Mouse (Mus musculus) neural tube, embryonic 10.5 days (tissue): Measurements from ENCODE around the gene Phlpp2.
A peak's percentile ranks its signal among the peaks of the same experiment; 100 is the strongest.

Source experiments
- DNase-seq: peaks from one replicate; pipeline ENCODE4 v3.0.0-alpha.2; 2017; ENCODE audit warnings: low spot score; ENCODE audit errors: extremely low spot score

Phlpp2 gene

DNA sequence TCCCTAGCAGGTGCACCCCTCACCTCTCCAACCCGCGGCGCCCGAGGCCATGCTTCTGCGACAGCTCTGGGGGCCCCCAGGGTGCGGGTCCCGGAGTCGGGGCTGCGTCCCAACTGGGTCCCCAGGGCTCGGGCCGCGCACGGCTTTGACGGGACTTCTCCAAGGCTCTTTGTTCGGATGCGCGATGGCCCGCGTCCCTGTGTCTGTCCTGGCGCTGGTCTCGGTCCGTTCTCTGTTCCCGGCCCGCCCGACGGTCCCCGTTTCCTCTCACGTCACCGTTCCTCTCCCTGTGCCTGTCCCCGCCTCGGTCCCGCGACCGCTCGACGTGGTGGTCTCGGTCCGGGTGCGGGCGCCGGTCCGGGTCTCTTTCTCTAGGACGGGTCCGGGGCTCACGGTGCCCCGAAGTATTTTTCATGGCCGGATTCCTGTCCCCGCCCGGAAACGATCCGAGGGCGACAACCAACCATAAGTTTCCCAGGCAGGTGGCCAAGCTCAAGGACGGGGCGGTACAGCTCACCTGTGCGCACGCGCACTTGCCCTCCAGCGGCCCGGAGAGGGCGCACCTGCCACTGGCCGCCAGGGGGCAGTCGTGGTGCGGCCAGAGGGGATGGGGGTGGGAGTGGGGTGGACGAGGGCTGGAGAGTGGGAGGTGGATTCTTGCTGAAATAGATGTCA is 93.5 kb downstream of the Phlpp2 start, which contains the start of gene Marveld3:
Marveld3 (minus strand) TSS at position 511 of the 675 bp plus-strand sequence.
- DNase-seq, result peak; percentile 62

DNA sequence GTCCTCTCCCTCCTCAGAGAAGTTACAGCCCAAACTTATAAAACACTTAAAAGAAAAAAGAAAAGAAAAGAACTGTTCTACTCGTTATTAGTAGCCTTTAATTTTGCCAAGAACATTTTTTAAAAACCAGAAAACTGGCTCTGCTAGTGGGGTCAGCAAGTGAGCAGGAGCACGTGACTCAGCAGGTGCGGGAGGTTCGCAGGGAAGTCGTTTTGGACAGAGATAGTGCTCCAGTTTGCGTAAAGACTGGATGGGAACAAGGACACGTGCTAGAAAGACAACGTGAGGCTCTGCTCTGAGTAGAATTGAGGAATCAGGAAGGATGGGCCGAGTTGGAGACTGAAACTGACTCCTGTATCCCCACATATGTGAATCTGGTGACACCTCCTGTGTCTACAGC is 94.6 kb downstream of the Phlpp2 start:
- no peak for DNase-seq

DNA sequence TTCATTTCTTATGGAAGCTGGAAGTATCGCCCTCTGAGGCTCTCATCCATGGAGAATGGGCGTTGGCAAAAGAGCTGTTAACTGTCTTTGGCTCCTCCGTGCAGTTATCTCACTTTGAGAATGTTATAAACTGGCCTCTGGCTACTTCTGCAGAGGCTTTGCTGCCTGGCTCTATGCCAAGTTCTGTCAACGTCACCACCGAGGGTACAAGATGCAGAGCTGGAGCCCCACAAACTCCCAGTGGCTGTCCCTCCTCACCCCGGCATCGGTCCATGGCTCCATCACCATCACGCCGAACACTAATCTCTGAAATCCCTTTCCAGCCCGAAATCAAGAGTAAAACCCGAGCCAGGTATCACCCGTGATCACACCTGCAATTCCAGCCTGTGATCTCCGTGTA is 95.1 kb downstream of the Phlpp2 start:
- DNase-seq, result no peak

DNA sequence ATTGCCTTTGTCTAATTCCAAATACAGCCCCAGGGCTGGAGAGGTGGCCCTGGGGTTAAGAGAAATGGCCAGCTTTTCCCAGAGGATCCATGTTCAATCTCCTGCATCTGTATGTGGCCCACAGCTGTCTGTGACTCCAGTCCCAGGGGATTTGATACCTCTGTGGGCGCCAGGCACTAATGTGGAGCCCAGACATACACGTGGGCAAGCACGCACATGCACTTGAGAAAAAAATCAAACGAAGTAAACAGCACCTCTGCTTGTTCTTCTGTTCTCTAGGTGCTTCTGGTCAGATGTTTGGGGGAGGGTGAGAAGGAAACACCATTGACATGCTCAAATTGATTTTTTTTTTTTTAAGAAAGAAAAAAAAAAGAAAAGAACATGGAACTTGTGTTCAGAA is 95.8 kb downstream of the Phlpp2 start:
- no peak for DNase-seq

DNA sequence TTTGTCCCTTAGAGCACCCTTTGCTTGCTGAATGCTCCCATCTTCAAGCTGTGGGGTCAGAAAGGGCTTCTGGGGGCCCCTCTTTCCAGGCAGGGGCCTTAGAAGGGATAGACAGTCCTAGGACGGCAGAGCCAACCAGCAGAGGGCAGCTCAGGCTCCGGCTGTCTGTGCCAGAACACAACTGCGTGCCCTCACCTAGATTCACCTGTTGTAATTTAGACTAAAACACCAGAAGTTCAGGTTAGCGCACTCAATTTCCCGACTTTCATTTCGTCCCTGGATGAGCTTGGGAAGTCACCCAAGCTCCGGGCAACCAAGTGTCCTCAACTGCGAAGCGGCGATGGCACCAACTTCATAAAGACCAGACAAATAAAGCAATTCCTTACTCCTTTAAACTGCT is 100.5 kb downstream of the Phlpp2 start:
- DNase-seq, result no peak

DNA sequence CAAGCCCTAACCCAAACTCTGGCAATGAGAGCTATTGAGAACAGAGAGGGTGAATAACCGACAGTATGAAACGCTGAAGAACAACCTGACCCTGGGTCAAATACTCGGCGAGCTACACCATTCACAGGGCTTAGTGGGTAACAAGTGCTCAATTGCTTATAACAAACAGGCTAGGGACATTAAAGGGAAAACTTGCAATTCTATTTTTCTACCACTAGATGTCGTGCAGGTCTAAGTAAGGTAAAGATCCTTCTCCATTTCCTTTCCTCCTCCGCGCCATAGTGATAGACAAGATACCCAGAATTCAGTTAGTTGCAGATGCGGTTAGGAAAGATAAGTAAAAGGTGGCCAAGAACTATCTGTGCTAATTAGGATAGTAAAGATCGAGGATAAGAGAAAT is 102.0 kb downstream of the Phlpp2 start:
- DNase-seq, result no peak

DNA sequence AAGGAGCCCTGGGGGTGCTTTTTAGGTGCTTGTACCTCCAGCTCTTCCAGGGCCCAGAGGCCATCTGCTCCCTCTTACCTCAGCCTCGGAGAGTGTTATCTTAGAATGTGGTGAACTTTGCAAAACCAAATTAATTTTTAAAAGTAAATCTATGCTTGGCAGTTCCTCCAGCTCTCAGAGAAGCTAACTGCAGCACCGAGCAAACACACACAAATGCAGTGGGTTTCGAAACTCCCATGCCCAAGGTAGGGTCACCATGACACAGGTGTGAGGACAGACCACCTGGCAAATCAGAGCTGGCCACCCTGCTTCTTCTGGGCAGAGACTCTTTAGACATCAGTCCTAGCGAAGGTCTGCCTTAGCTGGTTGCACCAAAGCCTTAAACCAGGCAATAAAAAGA is 104.6 kb downstream of the Phlpp2 start:
- no peak for DNase-seq

DNA sequence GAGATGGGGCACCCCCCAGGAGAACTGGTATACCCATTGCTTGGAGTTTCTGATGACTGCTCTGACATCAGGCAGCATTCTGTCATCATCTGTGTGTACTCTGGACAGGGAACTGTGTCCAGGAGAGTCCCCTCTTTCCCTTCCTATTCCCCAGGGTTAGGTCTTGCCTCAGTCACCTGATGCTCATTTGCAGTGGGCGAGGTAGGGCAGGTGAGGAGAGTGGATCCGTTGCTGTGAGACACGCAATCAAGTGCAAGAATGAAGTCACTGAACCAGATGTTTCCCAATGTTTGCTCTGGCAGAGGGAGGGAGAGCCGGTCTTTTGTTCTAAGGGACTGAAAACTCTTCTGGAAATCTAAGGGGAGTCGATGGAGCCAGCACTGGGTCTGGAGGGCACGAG is 111.0 kb downstream of the Phlpp2 start:
- no peak for DNase-seq

DNA sequence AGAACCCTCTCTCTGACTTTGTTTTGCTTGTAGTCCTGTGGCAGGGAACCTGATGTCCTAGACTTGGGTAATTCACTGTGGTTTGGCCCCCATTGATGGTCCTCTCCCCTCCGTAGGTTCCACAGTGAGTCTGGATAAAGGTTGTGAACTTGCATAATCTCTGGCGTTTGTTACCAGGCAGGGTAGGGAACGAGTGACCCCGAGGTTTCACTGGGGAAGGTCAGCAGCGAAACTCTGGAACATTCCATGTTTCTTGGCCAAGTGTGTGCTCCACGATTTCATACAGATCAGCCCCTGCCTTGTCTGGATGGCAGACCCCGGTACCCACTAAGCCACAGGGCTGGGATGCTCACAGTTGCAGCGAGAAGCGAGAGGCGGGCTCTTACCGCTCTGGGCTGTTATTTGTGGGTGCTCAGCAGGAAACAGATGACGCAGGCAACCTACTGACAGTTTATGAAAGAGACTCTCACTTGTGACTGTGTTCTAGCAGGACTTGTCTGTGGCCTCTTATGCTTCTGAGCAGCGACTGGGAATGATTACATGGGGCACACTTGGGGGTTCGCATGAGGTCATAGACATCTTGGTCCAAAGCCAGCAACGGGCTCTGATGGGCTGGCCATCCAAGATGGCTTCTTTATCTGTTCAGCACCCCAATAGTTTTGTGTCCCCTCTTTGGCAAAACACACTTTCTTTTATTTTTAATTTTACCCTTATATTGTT is 114.2 kb downstream of the Phlpp2 start:
- no peak for DNase-seq

DNA sequence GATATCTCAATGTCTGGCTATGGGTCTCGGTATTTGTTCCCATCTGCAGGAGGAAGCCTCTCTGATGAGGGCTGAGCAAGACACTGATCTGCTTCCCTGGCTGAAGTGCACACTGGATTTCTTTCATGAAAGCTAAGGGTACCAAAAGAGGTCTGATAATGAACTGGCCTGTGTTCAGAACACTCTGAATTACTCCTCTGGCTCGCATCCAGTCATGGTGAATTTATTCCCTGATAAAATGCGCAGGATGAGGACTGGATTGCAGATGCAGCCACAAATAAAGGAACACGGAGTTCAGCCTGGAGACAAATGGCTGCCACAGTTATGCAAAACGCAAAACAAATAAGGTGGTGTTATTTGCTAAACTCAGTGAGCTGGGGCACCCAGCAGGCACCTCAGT is 115.6 kb downstream of the Phlpp2 start:
- DNase-seq, result no peak

DNA sequence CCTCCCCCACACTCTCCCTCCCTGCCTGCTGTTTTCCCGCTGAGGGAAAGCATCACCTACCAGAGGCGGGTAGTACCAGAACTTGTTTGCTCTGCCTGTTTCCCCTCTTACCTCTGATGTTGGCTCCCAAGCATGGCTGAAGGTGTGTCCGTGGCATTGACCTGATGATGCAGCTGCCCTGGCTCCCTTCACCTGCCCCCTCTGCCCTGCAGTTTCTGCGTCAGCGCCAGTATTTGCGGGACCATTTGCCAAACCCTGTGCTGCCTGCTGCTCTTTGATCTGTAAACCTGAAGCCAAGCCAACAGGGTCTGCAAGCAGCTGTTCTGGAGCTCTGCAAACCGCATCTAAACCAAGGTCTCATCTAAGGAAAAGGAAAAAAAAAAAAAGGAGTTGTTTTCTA is 118.0 kb downstream of the Phlpp2 start:
- no peak for DNase-seq

DNA sequence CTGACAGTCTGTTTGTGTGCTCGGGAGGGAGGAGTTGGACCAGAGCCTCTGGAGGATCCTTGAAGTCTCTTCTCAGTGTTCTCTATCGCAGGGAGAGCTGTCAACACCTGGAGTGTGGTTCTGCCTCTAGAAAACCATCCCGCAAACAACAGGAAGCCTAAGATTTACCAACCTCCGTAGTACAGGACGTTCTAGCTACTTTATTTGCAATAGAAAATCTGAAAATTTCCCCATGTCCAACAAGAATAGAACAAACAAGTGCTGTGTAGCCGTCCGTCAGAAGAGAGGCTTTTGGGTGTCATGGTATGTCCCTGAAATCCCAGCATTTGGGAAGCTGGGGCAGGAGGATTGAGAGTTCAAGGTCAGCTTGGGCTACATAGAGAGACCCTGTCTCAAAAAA is 119.4 kb downstream of the Phlpp2 start:
- DNase-seq, result no peak

DNA sequence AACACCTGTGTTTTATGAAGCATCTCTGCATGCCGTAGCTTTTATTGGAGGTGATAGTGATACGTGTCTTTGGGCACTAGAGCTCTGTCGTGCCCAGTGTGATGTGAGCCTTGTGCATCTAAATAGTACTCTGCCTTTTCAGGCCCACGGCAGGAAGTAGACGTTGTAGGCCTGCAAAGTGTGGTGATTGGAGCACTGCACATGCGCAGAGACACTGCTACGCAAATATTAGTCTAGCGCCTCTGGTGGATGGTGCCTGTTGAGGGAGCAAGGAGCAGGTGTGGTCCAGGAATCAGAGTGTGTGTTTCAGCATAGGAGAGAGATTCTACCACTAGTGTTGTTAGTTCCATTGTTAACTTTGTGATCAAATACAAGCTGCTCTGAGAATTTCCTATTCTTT is 120.8 kb downstream of the Phlpp2 start:
- DNase-seq, result no peak

DNA sequence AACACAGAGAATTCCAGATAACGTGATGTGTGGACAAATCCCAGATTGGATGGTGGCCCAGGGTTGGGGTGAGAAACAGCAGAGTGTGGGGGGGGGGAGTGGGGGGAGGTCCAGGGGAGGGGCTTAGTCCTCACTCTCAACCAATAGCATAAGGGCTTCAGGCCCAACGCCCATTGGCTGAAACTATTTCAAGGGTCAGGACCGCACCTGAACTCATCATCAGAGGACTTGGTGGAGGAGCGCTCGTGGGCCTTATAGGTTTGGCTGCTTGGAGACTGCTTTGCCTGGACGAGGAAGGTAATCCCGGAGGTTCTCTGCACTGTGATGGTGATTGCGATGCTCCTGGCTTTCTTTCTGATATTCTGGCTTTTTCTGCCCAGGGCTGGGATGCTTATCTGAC is 121.9 kb downstream of the Phlpp2 start, which contains the start of gene Tat:
Tat (plus strand) TSS at position 214 of the 400 bp plus-strand sequence.
- DNase-seq, result no peak

DNA sequence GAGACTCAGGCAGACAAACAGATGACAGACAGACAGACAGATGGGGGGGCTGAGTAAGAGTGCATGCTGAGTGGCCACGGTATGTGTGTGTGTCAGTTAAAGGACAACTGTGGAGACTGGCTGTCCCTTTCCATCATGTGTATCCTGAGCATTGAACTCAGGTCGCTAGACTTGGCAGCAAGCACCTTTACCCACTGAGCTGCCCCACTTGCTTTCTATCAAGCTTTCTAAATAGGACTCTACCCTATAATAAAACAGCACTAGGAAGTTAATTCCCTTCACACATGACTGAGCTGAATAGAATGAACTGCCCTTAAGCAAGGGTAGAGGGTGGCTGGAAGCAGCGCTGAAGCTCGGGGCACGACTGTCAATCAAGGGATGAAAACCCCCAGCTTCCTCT is 123.8 kb downstream of the Phlpp2 start:
- DNase-seq, result no peak

DNA sequence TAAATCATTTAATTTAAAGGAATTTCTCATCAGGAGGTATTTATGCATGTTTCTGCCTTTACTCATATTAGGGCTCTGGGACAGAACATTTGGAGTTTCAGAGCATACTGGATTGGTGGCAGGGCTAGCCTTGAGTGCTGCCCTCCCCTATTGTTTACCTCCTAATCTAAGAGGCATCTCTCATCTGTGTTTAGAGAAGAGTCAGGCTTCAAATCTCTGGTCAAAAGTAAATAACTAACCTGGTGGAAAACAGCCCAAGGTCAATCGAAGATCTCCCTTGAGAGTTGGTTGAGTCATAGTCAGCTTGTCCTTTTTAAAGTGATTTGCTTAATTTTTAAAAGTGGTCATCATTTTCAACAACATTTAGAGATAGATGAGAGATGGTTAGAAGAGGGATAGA is 124.6 kb downstream of the Phlpp2 start:
- DNase-seq, result no peak
